Mouse (Mus musculus) layer of hippocampus, postnatal 10 days (tissue): Measurements from ENCODE around the gene Paxx. TPM values are rescaled to one million over a fixed set of nuclear protein-coding genes. Genes with fewer than 3 reads are reported as not detected.
A peak's percentile ranks its signal among the peaks of the same experiment; 100 is the strongest.

Experiments
- DNase-seq, 2 experiments: peaks; one replicate each; pipeline ENCODE4 v3.0.0; 2021; ENCODE audit warnings: low spot score in 2 of 2
- long read RNA-seq: library from polyadenylated mRNA; stranded (forward); transcript quantifications from one replicate; pipeline ENCODE4 v2.0.0, GENCODE M21; 2023
- total RNA-seq, 2 experiments: library from RNA; stranded (reverse); gene quantifications; 2 replicates each; pipeline ENCODE4 v1.2.3; 2021

Gene Paxx
- 10 to 100 TPM; 56.1 to 68.6 TPM for total RNA-seq
- long read RNA-seq, transcript Paxx-204 (6 exons, 917 nt), result major isoform, 15 of 58 reads
- long read RNA-seq, partial matches to known transcripts, result 21 of 58 reads
- long read RNA-seq, other reads (novel, unspliced or antisense), result 21 of 58 reads

DNA sequence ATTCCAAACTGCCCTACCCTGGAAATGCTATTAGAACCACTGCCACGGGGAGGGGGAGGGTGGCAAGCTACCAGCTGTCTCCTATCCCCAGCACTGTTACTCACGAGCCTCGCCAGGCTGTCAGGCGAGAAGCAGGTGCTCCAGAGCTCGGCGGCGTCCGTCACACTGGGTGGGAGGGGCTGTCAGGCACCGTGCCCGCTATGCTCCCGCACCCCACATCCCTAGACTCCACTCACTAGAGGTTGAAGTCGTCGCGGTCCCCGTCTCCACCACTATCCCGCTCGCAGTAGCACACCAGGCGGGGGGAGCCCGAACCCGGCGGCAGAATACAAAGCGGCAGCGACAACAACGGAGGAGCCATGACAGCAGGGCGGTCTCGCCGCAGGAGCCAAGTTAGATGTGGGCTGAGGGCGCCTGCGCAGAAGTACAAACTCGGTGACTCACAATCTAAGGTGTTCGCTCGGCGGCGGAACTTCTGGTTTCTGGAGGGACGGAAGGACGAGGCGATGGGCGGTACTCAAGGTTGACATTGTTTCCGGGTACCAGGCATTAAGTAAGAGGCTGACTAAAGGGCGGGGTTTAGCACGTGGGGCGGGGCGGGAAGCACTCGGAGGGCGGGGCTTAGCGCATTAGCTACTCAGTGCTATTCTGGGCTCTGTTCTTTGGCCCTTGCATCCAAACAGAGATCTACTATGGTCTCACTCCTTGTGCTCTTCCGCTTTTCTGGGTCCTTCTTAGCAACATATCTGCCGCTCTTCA lies at the start of gene Paxx:
Gene Paxx, minus strand, starts transcription at position 544 of the 759 bp plus-strand sequence.
- peak; percentile 85 to 87 for DNase-seq

- DNase-seq, result no peak
These were observed 49.0 kb upstream of the Paxx start for GRCm38 (mm10) chr2:25509912-25510311.

DNA sequence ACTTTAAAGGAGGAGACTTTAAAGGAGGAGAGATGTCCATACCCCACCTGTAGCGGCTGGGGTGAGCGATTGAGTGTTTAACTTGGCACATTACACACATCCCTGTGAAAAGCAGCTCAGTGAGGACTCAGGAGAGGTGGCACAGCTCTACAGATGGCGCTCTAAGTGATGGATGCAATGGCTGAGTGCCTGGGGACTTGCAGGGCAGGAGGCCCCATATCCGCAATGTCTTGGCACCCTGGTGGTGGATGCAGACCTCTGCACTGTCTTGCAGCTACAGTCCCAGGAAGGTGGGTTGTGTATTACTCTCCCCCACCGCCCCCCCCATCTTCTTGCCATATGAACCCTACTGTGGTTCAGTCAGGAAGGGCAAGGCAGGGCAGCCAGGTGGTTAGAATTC lies 46.1 kb upstream of the Paxx start:
- DNase-seq, result no peak

DNA sequence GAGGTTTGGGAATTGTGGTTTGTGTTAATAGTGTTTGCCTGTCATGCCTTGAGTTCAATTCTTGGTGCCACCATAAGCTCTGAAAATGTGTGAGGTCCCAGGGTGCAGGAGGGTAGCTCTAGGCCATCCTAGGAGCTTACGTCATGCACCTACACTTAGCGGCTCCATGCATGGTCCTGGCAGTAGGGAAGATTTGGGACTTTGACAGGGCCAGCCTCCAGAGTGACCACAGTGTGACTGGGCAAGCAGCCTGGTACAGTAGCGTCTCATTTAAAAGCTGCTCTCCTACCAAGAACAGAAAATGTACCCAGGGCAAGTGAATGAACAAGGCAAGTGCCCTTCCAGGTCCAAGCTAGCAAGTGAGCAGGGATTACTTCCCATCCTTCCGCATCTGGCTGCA lies 45.0 kb upstream of the Paxx start:
- DNase-seq, result no peak

GRCm38 (mm10) chr2:25505000-25505399 lies 44.1 kb upstream of the Paxx start:
- no peak for DNase-seq

DNA sequence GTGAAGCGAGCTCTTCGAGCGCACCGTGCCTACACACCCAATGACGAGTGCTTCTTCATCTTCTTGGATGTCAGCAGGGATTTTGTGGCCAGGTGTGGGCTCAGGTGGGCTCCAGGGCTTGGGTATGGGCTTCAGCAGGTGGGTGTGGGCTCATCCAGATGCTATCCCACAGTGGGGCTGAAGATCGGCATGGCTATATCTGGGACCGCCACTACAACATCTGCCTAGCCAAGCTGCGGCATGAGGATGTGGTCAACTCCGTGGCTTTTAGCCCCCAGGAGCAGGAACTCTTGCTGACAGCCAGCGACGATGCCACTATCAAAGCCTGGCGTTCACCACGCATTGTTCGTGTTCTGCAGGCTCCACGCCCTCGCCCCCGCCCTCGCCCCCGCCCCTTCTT lies 43.6 kb upstream of the Paxx start:
- no peak for DNase-seq

DNA sequence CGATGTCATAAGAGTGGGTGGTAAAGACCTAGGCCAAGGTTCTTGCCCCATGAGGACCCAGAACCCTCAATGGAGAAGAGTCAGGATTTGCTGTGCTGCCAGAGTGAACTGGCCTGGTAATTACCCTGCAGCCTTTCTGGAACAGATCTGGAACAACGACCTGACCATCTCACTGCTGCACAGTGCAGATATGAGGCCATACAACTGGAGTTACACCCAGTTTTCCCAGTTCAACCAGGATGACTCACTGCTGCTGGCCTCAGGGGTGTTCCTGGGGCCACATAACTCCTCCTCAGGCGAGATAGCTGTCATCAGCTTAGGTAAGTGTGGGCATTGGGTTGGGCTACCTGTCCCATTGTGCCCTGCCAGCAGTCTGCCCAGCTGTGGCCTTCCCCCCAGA lies 41.8 kb upstream of the Paxx start:
- no peak for DNase-seq

DNA sequence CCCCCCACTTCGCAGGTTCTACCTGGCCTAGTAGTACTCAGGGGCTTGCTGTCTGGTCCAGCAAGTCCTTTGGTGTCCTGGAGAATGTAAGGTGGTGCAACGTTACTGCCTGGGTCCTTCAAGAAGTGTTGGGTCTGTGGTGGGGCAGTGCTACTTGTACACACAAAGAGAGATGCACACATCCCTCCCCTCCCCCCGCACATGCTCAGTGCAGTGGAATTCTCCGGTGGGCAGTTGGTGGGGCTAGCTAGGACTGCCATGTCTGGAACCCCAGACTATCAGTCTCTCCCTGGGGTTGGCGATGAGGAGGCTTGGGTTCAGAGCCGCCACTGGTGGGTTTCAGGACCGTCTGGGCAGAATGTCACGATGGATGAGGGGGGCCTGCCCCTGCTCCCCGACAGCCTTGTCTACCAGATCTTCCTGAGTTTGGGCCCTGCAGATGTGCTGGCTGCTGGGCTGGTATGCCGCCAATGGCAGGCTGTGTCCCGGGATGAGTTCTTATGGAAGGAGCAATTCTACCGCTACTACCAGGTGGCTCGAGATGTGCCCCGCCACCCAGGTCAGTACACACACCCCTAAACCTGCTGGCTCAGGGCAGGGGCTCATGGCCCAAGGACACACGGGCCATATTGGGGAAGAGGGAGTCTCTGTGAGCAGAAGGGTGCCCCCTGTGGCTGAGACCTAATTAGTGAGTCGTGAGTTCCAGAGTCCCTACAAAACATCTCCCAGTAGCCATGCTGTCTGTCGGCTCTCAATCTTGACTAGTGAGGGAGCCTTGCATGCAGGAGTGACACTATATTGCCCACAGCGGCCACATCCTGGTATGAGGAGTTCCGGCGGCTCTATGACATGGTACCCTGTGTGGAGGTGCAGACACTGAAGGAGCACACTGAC lies 40.9 kb upstream of the Paxx start, which contains the start of gene C8g:
Gene C8g, minus strand, starts transcription at position 127 of the 894 bp plus-strand sequence.
- no peak for DNase-seq

- peak; percentile 73 to 83 for DNase-seq
These were observed 39.9 kb upstream of the Paxx start, which contains the start of gene Fbxw5 for GRCm38 (mm10) chr2:25500576-25501405. TSS of gene Fbxw5 (plus strand) at chr2:25500750.

- DNase-seq, result no peak
These were observed 39.2 kb upstream of the Paxx start for GRCm38 (mm10) chr2:25500071-25500575.

- no peak for DNase-seq
These were observed 38.0 kb upstream of the Paxx start for GRCm38 (mm10) chr2:25498622-25499478.

DNA sequence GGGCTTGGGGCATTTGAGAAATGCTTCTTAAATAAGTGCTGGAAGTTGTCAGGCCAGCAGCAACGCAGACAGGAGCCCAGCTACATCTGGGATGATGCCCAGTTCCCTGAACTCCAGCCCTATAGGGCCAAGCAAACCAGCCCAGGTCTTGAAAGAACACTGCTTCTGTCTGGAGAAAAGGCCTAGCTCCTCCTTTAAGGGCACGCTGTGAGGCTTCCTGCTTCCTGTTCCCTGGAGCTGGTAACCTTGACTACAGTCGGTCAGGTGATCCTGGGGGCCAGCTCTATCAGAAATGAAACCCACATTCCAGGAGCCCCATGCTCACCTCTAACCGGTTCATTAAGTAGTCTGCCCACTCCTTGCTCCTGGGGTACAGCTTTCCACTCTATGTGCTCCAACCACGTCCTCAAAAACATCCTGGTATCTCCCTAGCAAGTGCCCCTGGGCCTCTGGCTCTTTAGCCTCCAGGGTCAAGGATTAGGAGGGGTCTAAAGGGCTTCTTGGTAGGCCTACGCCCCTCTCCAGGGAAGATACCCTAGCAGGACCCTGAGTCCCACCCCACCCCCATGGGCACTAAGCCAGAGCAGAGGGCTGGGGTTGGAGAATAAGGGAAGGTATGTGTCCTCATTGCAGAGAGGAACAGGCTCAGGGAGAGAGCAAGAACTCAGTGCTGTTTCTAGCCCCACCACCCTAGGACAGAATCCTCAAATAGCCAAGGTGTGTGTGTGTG lies 37.1 kb upstream of the Paxx start:
- DNase-seq, result no peak

DNA sequence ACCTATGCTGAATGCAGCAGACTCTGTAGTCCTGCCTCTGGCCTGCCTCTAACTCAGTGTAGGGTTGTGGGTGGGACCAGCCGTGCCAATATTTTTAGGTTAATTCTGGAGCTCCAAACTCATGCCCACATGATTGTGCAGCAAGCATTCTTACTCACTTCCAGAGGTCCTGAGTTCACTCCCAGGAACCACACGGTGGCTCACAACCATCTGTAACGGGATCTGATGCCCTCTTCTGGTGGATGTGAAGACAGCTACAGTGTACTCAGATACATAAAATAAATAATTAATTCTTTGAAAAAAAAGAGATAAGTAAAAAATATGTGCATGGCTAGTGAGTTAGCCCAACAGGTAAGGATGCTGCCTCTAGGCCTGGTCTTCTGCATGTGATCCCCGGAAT lies 35.6 kb upstream of the Paxx start:
- DNase-seq, result no peak

GRCm38 (mm10) chr2:25493476-25493961 lies 32.6 kb upstream of the Paxx start, which contains the start of gene Lcn12:
TSS of gene Lcn12 (minus strand) at chr2:25493911.
- no peak for DNase-seq

GRCm38 (mm10) chr2:25492988-25493387 lies 32.1 kb upstream of the Paxx start:
- DNase-seq, result no peak

GRCm38 (mm10) chr2:25488671-25489068 lies 27.8 kb upstream of the Paxx start:
- DNase-seq, result no peak

DNA sequence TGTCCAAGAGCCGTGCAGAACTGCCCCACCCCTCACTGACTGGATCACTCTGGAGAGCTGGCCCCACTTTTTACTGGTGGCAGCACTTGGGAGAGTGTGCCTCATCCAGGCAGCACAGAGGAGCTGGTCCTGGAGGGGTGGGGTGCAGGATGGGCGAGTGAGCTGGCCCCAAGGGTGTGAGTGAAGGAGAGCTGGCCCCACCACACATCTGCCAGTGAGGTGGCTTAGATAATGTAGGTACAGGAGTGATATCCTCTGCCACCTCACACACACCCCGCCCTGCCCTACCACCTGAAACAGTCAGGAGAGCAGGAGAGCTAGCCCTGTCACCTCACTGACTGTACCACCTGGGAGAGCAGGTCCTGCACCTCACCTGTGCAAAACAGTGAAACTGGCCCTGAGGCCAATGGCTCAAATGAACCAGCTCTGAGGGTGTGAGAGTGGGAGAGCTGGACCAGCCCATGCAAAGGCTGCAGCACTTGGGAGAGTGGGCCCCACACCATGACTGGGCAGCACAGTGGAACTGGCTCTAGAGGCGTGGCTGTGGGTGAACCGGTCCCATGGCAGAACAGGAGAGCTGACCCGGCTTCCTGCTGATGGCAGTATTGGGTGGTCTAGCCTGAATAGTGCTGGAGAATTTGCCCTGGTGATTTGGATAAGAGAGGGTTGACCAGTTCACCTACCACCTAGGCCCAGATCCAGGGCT lies 27.2 kb upstream of the Paxx start:
- DNase-seq, result no peak
